Mouse (Mus musculus) neural tube, embryonic 13.5 days (tissue): ENCODE measurements around the gene Rhd. TPM values are rescaled to one million over a fixed set of nuclear protein-coding genes. Genes with fewer than 3 reads are reported as not detected.

Source experiments
- ATAC-seq: fragments of 200-750 bp; cut with Nextera tagmentation; 2 replicates; pipeline ENCODE4 v1.8.0; 2017; ENCODE audit warnings: low read depth, mild to moderate bottlenecking, moderate TSS enrichment, moderate library complexity
- H3K27ac ChIP-seq: fragments of 300-500 bp; sonication (generic); replicated peaks from 2 replicates; pipeline ENCODE4 v1.5.1; 2015; ENCODE audit warnings: moderate library complexity, mild to moderate bottlenecking, inconsistent platforms
- H3K27me3 ChIP-seq: fragments of 300-500 bp; sonication (generic); 2 replicates; pipeline ENCODE4 v1.6.1; 2015; ENCODE audit warnings: mild to moderate bottlenecking, inconsistent platforms
- H3K36me3 ChIP-seq: fragments of 300-500 bp; sonication (generic); 2 replicates; pipeline ENCODE4 v1.6.1; 2015; ENCODE audit warnings: mild to moderate bottlenecking, inconsistent platforms
- H3K4me1 ChIP-seq: fragments of 300-500 bp; sonication (generic); replicated peaks from 2 replicates; pipeline ENCODE4 v1.6.1; 2015; ENCODE audit warnings: inconsistent platforms
- H3K4me2 ChIP-seq: fragments of 300-500 bp; sonication (generic); 2 replicates; pipeline ENCODE4 v1.6.1; 2015; ENCODE audit warnings: inconsistent platforms, mild to moderate bottlenecking, moderate library complexity
- H3K4me3 ChIP-seq: fragments of 300-500 bp; sonication (generic); 2 replicates; pipeline ENCODE4 v1.5.1; 2015; ENCODE audit warnings: mild to moderate bottlenecking, inconsistent platforms
- H3K9ac ChIP-seq: fragments of 300-500 bp; sonication (generic); 2 replicates; pipeline ENCODE4 v1.6.1; 2015; ENCODE audit warnings: moderate library complexity, mild to moderate bottlenecking, inconsistent platforms
- H3K9me3 ChIP-seq: fragments of 300-500 bp; sonication (generic); 2 replicates; pipeline ENCODE4 v1.6.1; 2016; ENCODE audit warnings: inconsistent platforms
- WGBS: fragments of 180-500 bp; shearing (Covaris S2); methylation state at CpG from one replicate; pipeline ENCODE4 v1.1.7; 2015; 5-methylcytosine and 5-hydroxymethylcytosine counted together
- polyA plus RNA-seq: library from polyadenylated mRNA; unstranded; fragments of >200 nt; fragmentation: Nextera tagmentation; extraction: Ambion mirVana; gene quantifications from 2 replicates; pipeline ENCODE4 v1.2.1, GENCODE M21; 2015

Gene Rhd
- polyA plus RNA-seq, 1 experiment from 2014 or later = 1.5 TPM

DNA sequence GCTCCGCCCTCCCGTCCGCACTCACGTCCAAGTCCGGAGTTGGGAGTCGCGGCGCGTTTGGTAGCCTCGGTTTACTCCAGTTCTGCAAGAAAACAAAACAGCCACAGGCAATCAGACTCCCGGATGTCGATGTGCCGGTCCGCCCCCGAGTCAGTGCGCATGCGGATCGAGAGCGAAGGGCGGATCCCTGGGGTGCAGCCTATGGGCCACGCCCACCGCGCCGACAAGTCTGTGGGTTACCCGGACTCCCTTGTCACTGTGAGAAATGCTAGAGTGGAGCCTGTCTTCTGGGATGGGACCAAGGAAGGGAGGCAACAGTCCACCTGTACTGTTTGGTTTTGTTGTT lies 50.5 kb downstream of the Rhd start, which contains the start of gene Tmem50a:
Tmem50a (minus strand) TSS at position 161 of the 346 bp plus-strand sequence.
- H3K4me3 ChIP-seq = peak within 1 kb of the TSS; percentile 90
- peak; percentile 86 for ATAC-seq
- H3K4me2 ChIP-seq = peak within 1 kb of the TSS; percentile 73
- WGBS = under 1% methylated on average over 25 of the region's 25 CpGs
- H3K9me3 ChIP-seq = no peaks in the 10 kb centered on the region
- H3K27me3 ChIP-seq = no peaks in the 10 kb centered on the region
- H3K9ac ChIP-seq = peak within 1 kb of the TSS; percentile 93
- peaks cover 20% of the 10 kb centered on the region for H3K4me1 ChIP-seq
- H3K27ac ChIP-seq = peak within 1 kb of the TSS; percentile 92
- H3K36me3 ChIP-seq = peaks cover 21% of the 10 kb centered on the region

GRCm38 (mm10) chr4:134915223-134916050 lies 51.1 kb downstream of the Rhd start:
- Histone ChIP-seq H3K9ac (peak overlapping the region; percentile 93), H3K36me3 (peaks cover 19% of the 10 kb centered on the region), H3K4me2 (peak overlapping the region; percentile 73), H3K4me1 (peaks cover 20% of the 10 kb centered on the region), H3K27ac (peak overlapping the region; percentile 92), H3K4me3 (peak overlapping the region; percentile 90), H3K9me3 (no peaks in the 10 kb centered on the region), H3K27me3 (no peaks in the 10 kb centered on the region)
- peak; percentile 41; the same call in 1 of the 2 replicates for ATAC-seq
- 61% methylated on average over 14 of the region's 14 CpGs for WGBS

GRCm38 (mm10) chr4:134917194-134917593 lies 52.9 kb downstream of the Rhd start:
- Histone ChIP-seq H3K4me3 (no peak overlapping the region), H3K4me1 (peaks cover 22% of the 10 kb centered on the region), H3K36me3 (peaks cover 5% of the 10 kb centered on the region; the same call in 1 of the 2 replicates), H3K27me3 (no peaks in the 10 kb centered on the region), H3K27ac (no peak overlapping the region), H3K9ac (no peak overlapping the region), H3K4me2 (no peak overlapping the region), H3K9me3 (no peaks in the 10 kb centered on the region)
- WGBS = 81% methylated on average over 3 of the region's 3 CpGs
- ATAC-seq = no peak

DNA sequence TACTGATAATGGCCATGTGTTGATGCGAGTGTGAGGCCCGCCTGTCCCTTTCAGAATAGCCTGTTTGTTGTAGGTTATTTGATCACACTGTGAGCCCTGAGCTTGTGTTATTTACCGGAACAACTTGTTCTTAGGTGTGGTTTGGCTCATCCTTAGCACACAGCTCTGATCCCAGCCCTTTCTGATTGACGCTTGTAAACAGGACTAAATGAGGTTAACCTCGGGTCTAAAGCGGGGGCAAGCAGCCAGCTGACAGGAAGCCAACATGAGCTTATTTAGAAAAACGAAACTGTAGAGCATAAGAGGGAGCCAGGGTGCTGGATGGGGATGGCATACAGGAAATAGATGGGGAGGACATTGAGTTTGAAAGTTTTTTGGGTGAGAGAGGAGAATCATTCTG lies 54.0 kb downstream of the Rhd start:
- Histone ChIP-seq H3K36me3 (no peaks in the 10 kb centered on the region), H3K9ac (no peak overlapping the region), H3K9me3 (no peaks in the 10 kb centered on the region), H3K4me3 (no peak overlapping the region), H3K27ac (no peak overlapping the region), H3K4me2 (no peak overlapping the region), H3K27me3 (no peaks in the 10 kb centered on the region), H3K4me1 (peaks cover 23% of the 10 kb centered on the region)
- WGBS = 64% methylated on average over 7 of the region's 7 CpGs
- ATAC-seq = no peak

- no peaks in the 10 kb centered on the region for H3K36me3 ChIP-seq
- peaks cover 19% of the 10 kb centered on the region for H3K4me1 ChIP-seq
- no peak overlapping the region for H3K4me2 ChIP-seq
- ATAC-seq = no peak
- 39% methylated on average over 12 of the region's 12 CpGs for whole genome bisulfite sequencing
- H3K27me3 ChIP-seq = no peaks in the 10 kb centered on the region
- no peaks in the 10 kb centered on the region for H3K9me3 ChIP-seq
- H3K27ac ChIP-seq = no peak overlapping the region
- no peak overlapping the region for H3K9ac ChIP-seq
- H3K4me3 ChIP-seq = no peak overlapping the region
Observed at GRCm38 (mm10) chr4:134919733-134920540, 55.6 kb downstream of the Rhd start.

- Histone ChIP-seq H3K27ac (no peak overlapping the region), H3K4me3 (no peak overlapping the region), H3K36me3 (peaks cover 6% of the 10 kb centered on the region), H3K9ac (no peak overlapping the region), H3K4me1 (peaks cover 21% of the 10 kb centered on the region), H3K9me3 (no peaks in the 10 kb centered on the region), H3K4me2 (no peak overlapping the region), H3K27me3 (no peaks in the 10 kb centered on the region)
- WGBS = 95% methylated on average over 6 of the region's 6 CpGs
- no peak for ATAC-seq
Observed at GRCm38 (mm10) chr4:134920631-134921030, 56.3 kb downstream of the Rhd start.

GRCm38 (mm10) chr4:134921703-134922102 lies 57.4 kb downstream of the Rhd start:
- Histone ChIP-seq H3K4me3 (no peak overlapping the region), H3K9ac (no peak overlapping the region), H3K27me3 (no peaks in the 10 kb centered on the region), H3K27ac (no peak overlapping the region), H3K9me3 (no peaks in the 10 kb centered on the region), H3K4me2 (no peak overlapping the region), H3K36me3 (peaks cover 16% of the 10 kb centered on the region), H3K4me1 (peaks cover 31% of the 10 kb centered on the region)
- WGBS = 95% methylated on average over 4 of the region's 4 CpGs
- ATAC-seq = no peak

DNA sequence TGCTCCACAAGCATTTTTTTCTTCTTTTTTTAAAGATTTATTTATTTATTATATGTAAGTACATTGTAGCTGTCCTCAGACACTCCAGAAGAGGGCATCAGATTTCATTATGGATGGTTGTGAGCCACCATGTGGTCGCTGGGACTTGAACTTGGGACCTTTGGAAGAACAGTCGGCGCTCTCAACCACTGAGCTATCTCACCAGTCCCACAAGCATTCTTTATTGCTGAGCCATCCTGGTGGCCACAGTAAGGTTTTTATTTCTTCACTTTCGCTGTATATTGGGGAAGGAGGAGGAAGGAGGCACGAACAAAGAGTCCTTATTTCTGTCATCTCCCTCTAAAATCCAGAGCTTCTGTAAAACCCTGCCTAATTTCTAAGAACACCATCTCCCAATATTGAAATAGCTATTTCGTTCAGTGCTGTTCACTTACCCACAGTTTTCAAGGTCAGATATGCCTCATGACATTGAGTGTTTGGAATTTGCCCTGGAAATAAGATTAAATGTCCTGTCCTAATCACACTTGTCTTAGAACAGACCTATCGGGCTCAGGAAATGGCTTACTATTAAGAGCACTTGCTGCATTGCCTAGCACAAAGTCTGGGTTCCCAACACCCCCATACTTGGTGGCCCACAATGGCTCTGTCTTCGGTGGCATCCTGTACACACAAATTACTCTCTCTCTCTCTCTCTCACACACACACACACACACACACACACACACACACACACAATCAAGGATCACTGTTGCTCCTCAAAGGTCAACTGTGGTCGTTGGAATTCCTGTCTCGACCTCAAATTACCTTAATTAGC lies 58.0 kb downstream of the Rhd start:
- Histone ChIP-seq H3K27ac (peak overlapping the region; percentile 90), H3K4me1 (peaks cover 34% of the 10 kb centered on the region), H3K9me3 (no peaks in the 10 kb centered on the region), H3K27me3 (no peaks in the 10 kb centered on the region), H3K4me3 (peak overlapping the region; percentile 99), H3K9ac (peak overlapping the region; percentile 78), H3K36me3 (peaks cover 22% of the 10 kb centered on the region), H3K4me2 (peak overlapping the region; percentile 74)
- ATAC-seq = 0 out of 2 replicates have a peak, but pooled peaks have one; percentile 4
- WGBS = 60% methylated on average over 10 of the region's 10 CpGs

GRCm38 (mm10) chr4:134922925-134923244 lies 58.5 kb downstream of the Rhd start:
- under 1% methylated on average over 13 of the region's 13 CpGs for WGBS
- Histone ChIP-seq H3K4me2 (peak overlapping the region; percentile 74), H3K4me1 (peaks cover 34% of the 10 kb centered on the region), H3K4me3 (peak overlapping the region; percentile 99), H3K9ac (peak overlapping the region; percentile 78), H3K27ac (peak overlapping the region; percentile 90), H3K9me3 (no peaks in the 10 kb centered on the region), H3K36me3 (peaks cover 28% of the 10 kb centered on the region), H3K27me3 (no peaks in the 10 kb centered on the region)
- ATAC-seq = peak; percentile 79

DNA sequence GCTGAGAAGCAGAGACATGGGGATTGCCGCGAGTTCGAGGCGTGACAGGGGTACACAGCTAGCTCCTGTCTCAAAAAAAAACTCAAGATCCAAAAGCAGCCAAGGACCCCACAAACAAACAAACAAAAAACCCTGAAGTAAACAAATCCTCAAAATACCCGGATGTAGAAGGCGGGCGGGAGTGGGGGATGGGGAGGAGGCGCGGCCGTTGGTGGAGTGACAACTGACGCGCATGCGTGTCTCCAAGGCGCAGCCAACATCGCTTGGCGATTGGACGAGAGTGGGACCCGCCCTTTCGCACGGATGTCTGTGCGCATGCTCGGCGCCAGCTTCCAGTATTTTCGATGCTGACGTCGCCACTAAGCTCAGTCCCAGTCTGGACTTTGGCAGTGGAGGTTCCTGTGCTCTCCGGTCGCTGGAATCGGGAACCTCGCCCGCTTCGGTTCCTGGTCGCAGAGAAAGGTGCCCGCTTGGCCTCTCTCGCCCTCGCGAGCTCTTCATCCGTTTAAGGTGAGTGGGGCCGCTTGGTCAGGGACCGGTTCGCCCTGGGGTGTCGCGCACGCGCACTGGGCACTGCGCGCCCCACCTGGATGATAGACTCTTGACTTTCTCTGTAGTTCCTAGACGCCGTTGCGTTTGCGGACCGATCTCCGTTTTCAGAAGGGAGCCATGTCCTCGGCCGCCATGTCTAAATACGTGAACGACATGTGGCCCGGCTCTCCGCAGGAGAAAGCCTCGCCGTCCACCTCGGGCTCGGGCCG lies 59.1 kb downstream of the Rhd start, which contains the start of gene Rsrp1:
Rsrp1 (plus strand) TSS at position 335 of the 761 bp plus-strand sequence.
- peak within 1 kb of the TSS; percentile 94 for H3K27ac ChIP-seq
- peak; percentile 94 for ATAC-seq
- H3K9ac ChIP-seq = peak within 1 kb of the TSS; percentile 97
- peak within 1 kb of the TSS; percentile 99 for H3K4me2 ChIP-seq
- H3K4me3 ChIP-seq = peak within 1 kb of the TSS; percentile 99
- H3K36me3 ChIP-seq = peaks cover 34% of the 10 kb centered on the region
- no peaks in the 10 kb centered on the region for H3K9me3 ChIP-seq
- peaks cover 34% of the 10 kb centered on the region for H3K4me1 ChIP-seq
- no peaks in the 10 kb centered on the region for H3K27me3 ChIP-seq
- under 1% methylated on average over 64 of the region's 64 CpGs for WGBS
